Mouse (Mus musculus) heart, embryonic 12.5 days (tissue): Measurements from ENCODE around the gene Pla2g1b. TPM values are rescaled to one million over a fixed set of nuclear protein-coding genes. Genes with fewer than 3 reads are reported as not detected.
A peak's percentile ranks its signal among the peaks of the same experiment; 100 is the strongest.

Experiments used
- ATAC-seq: fragments of 200-750 bp; cut with Nextera tagmentation; 2 replicates; pipeline ENCODE4 v1.8.0; 2017; ENCODE audit warnings: moderate TSS enrichment, moderate library complexity; ENCODE audit not compliant: insufficient number of reproducible peaks, low FRiP score
- H3K27ac ChIP-seq: fragments of 300-500 bp; sonication (generic); 2 replicates; pipeline ENCODE4 v1.5.1; 2016; ENCODE audit warnings: mild to moderate bottlenecking, moderate library complexity; ENCODE audit not compliant: poor library complexity, severe bottlenecking
- H3K27me3 ChIP-seq: fragments of 300-500 bp; sonication (generic); replicated peaks from 2 replicates; pipeline ENCODE4 v1.6.1; 2016; ENCODE audit warnings: mild to moderate bottlenecking, moderate library complexity
- H3K36me3 ChIP-seq: fragments of 300-500 bp; sonication (generic); 2 replicates; pipeline ENCODE4 v1.6.1; 2016; ENCODE audit warnings: mild to moderate bottlenecking, moderate library complexity
- H3K4me1 ChIP-seq: fragments of 300-500 bp; sonication (generic); replicated peaks from 2 replicates; pipeline ENCODE4 v1.6.1; 2016; ENCODE audit warnings: mild to moderate bottlenecking
- H3K4me2 ChIP-seq: fragments of 300-500 bp; sonication (generic); 2 replicates; pipeline ENCODE4 v1.6.1; 2016; ENCODE audit warnings: mild to moderate bottlenecking, moderate library complexity
- H3K4me3 ChIP-seq: fragments of 300-500 bp; sonication (generic); 2 replicates; pipeline ENCODE4 v1.5.1; 2016; ENCODE audit warnings: mild to moderate bottlenecking
- H3K9ac ChIP-seq: fragments of 300-500 bp; sonication (generic); 2 replicates; pipeline ENCODE4 v1.6.1; 2016; ENCODE audit warnings: mild to moderate bottlenecking, moderate library complexity
- H3K9me3 ChIP-seq: fragments of 300-500 bp; sonication (generic); replicated peaks from 2 replicates; pipeline ENCODE4 v1.6.1; 2016; ENCODE audit warnings: mild to moderate bottlenecking, moderate library complexity
- WGBS: fragments of 180-500 bp; shearing (Covaris S2); methylation state at CpG from one replicate; pipeline ENCODE4 v1.1.7; 2016; 5-methylcytosine and 5-hydroxymethylcytosine counted together
- polyA plus RNA-seq: library from polyadenylated mRNA; unstranded; fragments of >200 nt; fragmentation: Nextera tagmentation; extraction: Ambion mirVana; gene quantifications from 2 replicates; pipeline ENCODE4 v1.2.1, GENCODE M21; 2016

Gene Pla2g1b
- polyA plus RNA-seq, 1 experiment from 2014 or later, result 0.72 TPM

DNA sequence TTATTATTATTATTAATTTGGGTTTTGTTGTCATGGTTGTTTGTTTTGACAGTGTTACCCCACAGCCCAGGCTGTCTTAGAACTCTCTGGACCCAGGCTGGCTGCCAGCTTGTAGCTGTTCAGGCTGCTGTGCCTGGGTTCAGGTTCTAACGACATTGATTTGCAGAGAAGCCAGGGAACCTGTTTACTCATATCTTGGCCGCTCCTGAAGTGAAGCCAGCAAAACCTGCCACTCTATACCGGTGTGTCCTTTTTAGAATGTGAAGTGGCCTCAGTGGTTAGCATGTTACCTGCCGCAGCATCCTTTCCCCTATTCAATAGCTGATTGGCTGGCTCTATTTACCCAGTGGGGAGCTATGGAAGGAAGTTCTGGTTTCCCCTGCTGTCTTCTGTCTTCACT, 20.7 kb downstream of the Pla2g1b start:
- no peak overlapping the region for H3K4me3 ChIP-seq
- no peak overlapping the region for H3K27ac ChIP-seq
- WGBS, result 56% methylated on average over 4 of the region's 4 CpGs
- peaks cover 5% of the 10 kb centered on the region; the same call in 1 of the 2 replicates for H3K36me3 ChIP-seq
- H3K4me1 ChIP-seq, result peaks cover 24% of the 10 kb centered on the region
- H3K9me3 ChIP-seq, result no peaks in the 10 kb centered on the region
- no peak for ATAC-seq
- H3K9ac ChIP-seq, result no peak overlapping the region
- H3K4me2 ChIP-seq, result no peak overlapping the region
- H3K27me3 ChIP-seq, result peaks cover 14% of the 10 kb centered on the region

DNA sequence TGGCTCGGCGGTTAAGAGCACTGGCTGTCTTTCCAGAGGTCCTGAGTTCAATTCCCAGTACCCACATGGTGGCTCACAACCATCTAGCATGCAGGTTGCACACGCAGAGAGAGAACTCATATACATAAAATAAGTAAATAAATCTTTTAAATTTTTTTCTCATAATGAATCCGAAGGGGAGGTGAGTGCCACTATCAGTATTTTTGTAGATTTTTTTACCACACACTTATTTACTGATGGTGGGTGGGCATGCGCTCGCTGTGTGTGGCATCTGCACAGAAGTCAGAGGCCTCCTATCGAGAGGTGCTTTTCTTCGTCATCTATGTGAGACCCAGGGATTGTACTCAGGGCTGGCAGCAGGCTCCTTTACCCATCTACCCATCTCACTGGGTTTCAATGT, 21.3 kb downstream of the Pla2g1b start:
- H3K36me3 ChIP-seq, result peaks cover 2% of the 10 kb centered on the region; the same call in 1 of the 2 replicates
- H3K9ac ChIP-seq, result no peak overlapping the region
- H3K27ac ChIP-seq, result no peak overlapping the region
- no peak overlapping the region for H3K4me2 ChIP-seq
- peaks cover 29% of the 10 kb centered on the region for H3K4me1 ChIP-seq
- H3K4me3 ChIP-seq, result no peak overlapping the region
- no peaks in the 10 kb centered on the region for H3K9me3 ChIP-seq
- WGBS, result 83% methylated on average over 8 of the region's 8 CpGs
- ATAC-seq, result no peak
- H3K27me3 ChIP-seq, result peaks cover 8% of the 10 kb centered on the region

DNA sequence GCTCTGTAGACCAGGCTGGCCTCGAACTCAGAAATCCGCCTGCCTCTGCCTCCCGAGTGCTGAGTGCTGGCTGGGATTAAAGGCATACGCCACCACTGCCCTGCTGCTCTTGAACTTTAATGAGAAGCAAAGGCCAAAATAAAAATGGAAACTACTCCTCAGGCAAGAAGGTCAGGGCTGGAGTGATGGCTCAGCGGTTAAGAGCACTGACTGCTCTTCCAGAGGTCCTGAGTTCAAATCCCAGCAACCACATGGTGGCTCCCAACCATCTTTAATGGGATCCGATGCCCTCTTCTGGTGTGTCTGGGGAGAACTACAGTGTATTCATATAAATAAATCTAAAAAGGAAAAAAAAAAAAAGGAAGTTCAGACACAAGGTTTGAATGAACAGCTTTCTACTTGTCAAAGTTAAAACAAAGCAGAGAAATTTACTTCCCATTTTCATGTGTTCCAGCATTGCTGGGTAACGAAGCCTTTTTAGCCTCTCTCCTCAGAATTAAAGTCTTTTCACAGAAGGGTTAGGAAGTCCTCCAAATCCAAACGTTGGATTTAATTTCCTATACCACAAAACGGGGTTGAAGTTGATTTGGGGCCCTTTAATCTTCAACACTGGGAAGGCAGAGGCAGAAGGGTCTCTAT, 22.0 kb downstream of the Pla2g1b start:
- Histone ChIP-seq H3K36me3 (no peaks in the 10 kb centered on the region), H3K27me3 (peaks cover under 1% of the 10 kb centered on the region), H3K9ac (no peak overlapping the region), H3K4me1 (peaks cover 28% of the 10 kb centered on the region), H3K4me3 (no peak overlapping the region), H3K4me2 (peak overlapping the region; percentile 70; the same call in 1 of the 2 replicates), H3K27ac (no peak overlapping the region), H3K9me3 (no peaks in the 10 kb centered on the region)
- ATAC-seq, result no peak
- 74% methylated on average over 9 of the region's 9 CpGs for WGBS

DNA sequence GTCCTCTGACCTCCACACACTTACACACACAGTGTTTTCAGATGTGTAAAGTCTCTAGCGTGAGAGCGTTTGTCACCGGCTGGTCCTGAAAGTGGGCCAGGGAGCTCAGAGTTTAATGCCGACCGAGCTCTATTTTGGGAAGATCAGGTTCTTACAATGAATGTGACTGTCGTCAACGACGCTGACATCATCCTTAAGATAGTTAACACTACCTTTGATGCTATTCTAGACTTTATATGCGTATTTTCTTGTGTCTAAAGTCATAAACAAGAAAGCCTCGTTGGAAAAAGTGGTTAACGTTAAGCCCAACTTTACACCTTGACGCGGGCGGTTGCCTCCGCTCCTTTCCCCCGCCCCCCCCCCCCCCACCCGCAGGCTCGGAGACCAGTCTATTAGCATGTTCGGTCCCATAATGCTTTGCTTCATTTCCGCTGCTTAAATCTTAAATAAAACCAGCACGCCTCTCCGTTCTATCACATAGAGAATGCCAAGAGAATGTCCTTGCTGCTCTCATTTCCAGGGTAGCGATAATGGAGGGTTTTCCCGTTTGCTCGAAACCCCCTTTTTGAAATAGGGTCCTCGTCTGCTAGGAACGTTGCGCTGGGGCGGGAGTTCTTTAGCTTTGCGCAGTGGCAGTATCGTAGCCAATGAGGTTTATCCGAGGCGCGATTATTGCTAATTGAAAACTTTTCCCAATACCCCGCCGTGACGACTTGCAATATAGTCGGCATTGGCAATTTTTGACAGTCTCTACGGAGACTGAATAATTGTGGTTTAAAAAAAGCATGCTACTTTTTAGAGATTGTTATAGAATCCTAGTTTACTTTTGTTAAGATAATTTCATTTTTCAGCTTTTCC, 23.0 kb downstream of the Pla2g1b start:
- peaks cover 37% of the 10 kb centered on the region for H3K4me1 ChIP-seq
- peak overlapping the region; percentile 100 for H3K27ac ChIP-seq
- H3K9me3 ChIP-seq, result no peaks in the 10 kb centered on the region
- H3K9ac ChIP-seq, result peak overlapping the region; percentile 92
- H3K36me3 ChIP-seq, result no peaks in the 10 kb centered on the region
- ATAC-seq, result peak; percentile 70
- WGBS, result under 1% methylated on average over 39 of the region's 39 CpGs
- no peaks in the 10 kb centered on the region for H3K27me3 ChIP-seq
- H3K4me2 ChIP-seq, result peak overlapping the region; percentile 70
- H3K4me3 ChIP-seq, result peak overlapping the region; percentile 42

DNA sequence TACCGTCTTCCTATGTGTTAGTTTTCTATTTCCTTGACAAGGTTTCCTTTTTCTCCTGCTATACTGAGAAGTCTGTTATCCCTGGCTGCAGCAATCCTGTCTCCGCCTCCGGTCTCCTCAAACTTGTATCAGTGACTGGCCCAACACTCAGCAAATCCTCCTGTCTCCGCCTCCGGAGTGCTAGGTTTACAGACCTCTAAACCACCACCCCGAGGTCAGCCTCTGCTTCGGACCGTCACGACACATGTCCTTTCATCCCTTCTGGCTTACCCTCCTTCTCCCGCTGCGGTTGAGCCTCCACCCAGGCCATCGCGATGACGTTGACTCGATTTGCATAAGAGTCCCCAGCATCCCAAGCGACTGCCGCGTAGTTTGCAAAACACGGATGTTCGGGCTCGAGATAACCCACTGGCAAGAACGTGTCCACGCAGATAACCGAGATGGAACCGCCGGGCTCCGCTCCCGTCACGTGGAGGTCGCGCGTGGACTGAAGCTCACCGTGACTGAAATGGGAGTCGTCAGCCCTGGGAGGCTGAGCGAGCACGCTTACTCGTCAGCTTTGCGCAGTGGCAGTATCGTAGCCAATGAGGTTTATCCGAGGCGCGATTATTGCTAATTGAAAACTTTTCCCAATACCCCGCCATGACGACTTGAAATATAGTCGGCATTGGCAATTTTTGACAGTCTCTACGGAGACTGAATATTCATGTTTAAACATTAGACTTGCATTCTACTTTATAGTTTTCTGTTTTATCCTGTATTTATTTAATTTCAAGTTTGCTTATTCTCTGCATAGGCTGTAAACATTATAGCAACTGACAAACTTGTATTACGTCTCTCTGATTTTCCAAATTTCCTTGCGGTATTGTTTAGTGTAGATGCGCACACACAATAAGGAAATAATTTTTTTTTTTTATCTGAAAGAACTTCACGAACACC, 23.9 kb downstream of the Pla2g1b start:
- no peaks in the 10 kb centered on the region for H3K9me3 ChIP-seq
- peak overlapping the region; percentile 70 for H3K4me2 ChIP-seq
- peak overlapping the region; percentile 92 for H3K9ac ChIP-seq
- no peaks in the 10 kb centered on the region for H3K27me3 ChIP-seq
- H3K36me3 ChIP-seq, result no peaks in the 10 kb centered on the region
- H3K4me3 ChIP-seq, result peak overlapping the region; percentile 42
- peaks cover 38% of the 10 kb centered on the region for H3K4me1 ChIP-seq
- peak; percentile 86 for ATAC-seq
- under 1% methylated on average over 50 of the region's 50 CpGs for WGBS
- H3K27ac ChIP-seq, result peak overlapping the region; percentile 100

DNA sequence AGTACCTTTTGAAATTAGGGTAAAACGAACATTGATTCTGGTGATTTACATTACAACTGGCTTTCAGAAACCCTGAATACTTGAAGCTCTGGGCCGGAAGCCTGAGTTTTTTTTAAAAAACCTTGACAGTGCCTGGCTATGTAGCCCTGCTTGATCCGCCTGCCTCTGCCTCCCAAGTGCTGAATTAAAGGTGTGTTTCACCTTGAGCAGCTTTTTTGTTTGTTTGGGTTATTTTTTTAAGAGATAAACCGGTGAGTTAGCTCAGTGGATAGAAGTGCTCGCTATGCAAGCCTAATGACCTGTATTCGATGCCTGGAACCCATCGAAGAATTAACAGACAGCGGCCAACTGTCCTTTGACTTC, 24.6 kb downstream of the Pla2g1b start:
- no peak overlapping the region for H3K9ac ChIP-seq
- peak overlapping the region; percentile 36 for H3K4me2 ChIP-seq
- WGBS, result 8% methylated on average over 8 of the region's 8 CpGs
- H3K27me3 ChIP-seq, result no peaks in the 10 kb centered on the region
- H3K4me1 ChIP-seq, result peaks cover 38% of the 10 kb centered on the region
- peak overlapping the region; percentile 63; the same call in 1 of the 2 replicates for H3K27ac ChIP-seq
- no peak overlapping the region for H3K4me3 ChIP-seq
- H3K9me3 ChIP-seq, result no peaks in the 10 kb centered on the region
- ATAC-seq, result no peak
- no peaks in the 10 kb centered on the region for H3K36me3 ChIP-seq

DNA sequence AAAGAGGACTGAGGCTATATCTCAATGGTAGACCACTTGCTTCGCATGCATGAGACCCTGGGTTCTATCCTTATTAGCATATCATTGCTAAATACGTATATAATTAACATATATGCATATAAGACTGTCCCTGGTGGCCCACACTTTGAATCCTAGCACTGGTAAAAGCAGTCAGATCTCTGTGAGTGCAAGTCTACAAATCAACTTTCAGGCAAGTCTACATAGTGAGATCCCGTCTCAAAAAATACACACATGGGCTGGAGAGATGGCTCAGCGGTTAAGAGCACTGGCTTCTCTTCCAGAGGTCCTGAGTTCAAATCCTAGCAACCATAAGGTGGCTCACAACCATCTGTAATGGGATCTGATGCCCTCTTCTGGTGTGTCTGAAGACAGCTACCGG, 25.0 kb downstream of the Pla2g1b start:
- no peaks in the 10 kb centered on the region for H3K27me3 ChIP-seq
- H3K9me3 ChIP-seq, result no peaks in the 10 kb centered on the region
- no peak overlapping the region for H3K4me3 ChIP-seq
- H3K4me2 ChIP-seq, result peak overlapping the region; percentile 68
- H3K27ac ChIP-seq, result no peak overlapping the region
- WGBS, result 31% methylated on average over 5 of the region's 5 CpGs
- peaks cover 38% of the 10 kb centered on the region for H3K4me1 ChIP-seq
- ATAC-seq, result no peak
- H3K36me3 ChIP-seq, result no peaks in the 10 kb centered on the region
- no peak overlapping the region for H3K9ac ChIP-seq

DNA sequence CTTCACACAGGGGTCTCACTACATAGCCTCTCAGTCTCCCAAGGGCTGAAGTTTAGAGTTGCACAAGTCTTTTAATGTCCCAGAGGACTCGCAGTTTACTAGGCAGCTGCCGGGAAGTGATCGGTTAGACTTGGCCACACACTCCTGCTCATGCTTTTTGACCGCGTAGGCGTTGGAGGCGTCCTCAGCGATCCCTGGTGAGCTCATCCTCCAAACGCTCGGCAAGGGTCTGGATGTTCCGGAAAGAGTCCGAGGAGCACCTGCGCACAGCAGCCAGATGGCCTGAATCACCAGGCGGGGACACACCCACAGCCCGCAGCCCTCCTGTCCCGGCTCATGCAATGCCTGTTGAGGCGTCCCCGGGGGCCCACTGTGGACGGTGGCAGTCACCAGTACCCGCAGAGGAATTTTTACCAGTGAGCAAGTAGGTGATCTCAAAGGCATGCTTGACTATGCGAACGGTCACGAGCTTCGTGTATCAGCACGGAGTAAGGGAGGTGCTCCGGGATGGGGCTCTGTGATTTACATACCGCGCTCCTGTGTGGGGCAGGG, 25.8 kb downstream of the Pla2g1b start:
- 2% methylated on average over 28 of the region's 28 CpGs for WGBS
- Histone ChIP-seq H3K9ac (peak overlapping the region; percentile 69), H3K36me3 (no peaks in the 10 kb centered on the region), H3K27ac (peak overlapping the region; percentile 66), H3K4me3 (peak overlapping the region; percentile 37), H3K4me2 (peak overlapping the region; percentile 68), H3K9me3 (no peaks in the 10 kb centered on the region), H3K27me3 (no peaks in the 10 kb centered on the region), H3K4me1 (peaks cover 38% of the 10 kb centered on the region)
- ATAC-seq, result 0 out of 2 replicates have a peak, but pooled peaks have one; percentile 8

DNA sequence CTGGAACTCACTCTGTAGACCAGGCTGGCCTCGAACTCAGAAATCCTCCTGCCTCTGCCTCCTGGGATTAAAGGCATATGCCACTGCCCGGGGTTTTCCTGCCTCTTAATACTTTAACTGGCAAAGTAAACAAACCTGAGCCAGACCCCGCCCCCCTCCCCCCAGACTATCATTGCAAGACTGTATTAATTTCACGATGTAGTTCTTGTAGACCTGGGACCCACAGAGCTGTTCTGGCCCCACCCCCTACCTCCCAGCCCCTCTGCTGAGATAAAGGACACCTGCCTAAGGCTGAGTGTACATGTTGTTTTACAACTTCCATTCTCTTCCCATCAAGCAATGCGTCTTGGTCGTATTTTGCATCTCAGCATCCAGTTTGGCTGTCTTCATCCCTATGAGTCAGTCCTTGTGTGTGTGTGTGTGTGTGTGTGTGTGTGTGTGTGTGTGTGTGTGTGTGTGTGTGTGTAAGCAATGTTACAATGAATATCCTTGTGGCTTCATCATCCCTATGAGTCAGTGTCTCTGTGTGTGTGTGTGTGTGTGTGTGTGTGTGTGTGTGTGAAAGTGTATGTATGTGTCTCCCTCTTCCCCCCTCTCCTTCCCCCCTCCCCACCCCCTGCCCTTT, 26.8 kb downstream of the Pla2g1b start:
- Histone ChIP-seq H3K4me3 (no peak overlapping the region), H3K9me3 (no peaks in the 10 kb centered on the region), H3K27ac (peak overlapping the region; percentile 81), H3K9ac (no peak overlapping the region), H3K4me2 (no peak overlapping the region), H3K4me1 (peaks cover 38% of the 10 kb centered on the region), H3K36me3 (no peaks in the 10 kb centered on the region), H3K27me3 (no peaks in the 10 kb centered on the region)
- ATAC-seq, result no peak
- WGBS, result 62% methylated on average over 6 of the region's 6 CpGs

DNA sequence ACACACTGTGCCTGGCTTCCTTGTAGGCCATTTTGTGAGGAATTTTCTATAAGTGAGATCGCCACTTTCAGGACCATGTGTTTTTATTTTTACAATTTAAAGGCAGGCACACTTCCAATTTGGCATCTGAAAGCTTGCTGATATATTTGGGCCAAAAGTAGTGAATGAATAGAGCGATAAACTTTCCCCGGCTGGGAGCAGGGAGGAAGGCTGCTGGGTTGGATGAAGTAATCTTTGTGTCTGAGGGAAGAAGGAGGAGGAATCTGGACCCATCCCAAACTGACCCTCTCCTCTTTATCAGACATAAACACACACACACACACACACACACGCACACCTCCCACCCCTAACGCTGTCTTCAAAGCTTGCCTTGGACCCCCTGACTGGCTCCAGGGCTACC, 27.4 kb downstream of the Pla2g1b start:
- ATAC-seq, result no peak
- H3K27ac ChIP-seq, result peak overlapping the region; percentile 81
- H3K4me2 ChIP-seq, result no peak overlapping the region
- no peak overlapping the region for H3K4me3 ChIP-seq
- no peaks in the 10 kb centered on the region for H3K36me3 ChIP-seq
- 40% methylated on average over 5 of the region's 5 CpGs for WGBS
- no peaks in the 10 kb centered on the region for H3K27me3 ChIP-seq
- H3K9me3 ChIP-seq, result no peaks in the 10 kb centered on the region
- H3K4me1 ChIP-seq, result peaks cover 37% of the 10 kb centered on the region
- 0 out of 2 replicates have a peak overlapping the region, but pooled peaks have one; percentile 21 for H3K9ac ChIP-seq
